Mouse (Mus musculus) macrophage (primary cell): ENCODE results near the gene Trib2. TPM values are rescaled to one million over a fixed set of nuclear protein-coding genes. Genes with fewer than 3 reads are reported as not detected.
A peak's percentile ranks its signal among the peaks of the same experiment; 100 is the strongest.

Experiments
- H3K27ac ChIP-seq: fragments of 350-480 bp; formaldehyde crosslinking; 2 replicates; pipeline ENCODE4 v1.9.0; 2021
- H3K36me3 ChIP-seq: fragments of 350-480 bp; formaldehyde crosslinking; 2 replicates; pipeline ENCODE4 v1.9.0; 2021; ENCODE audit errors: inconsistent target
- H3K4me3 ChIP-seq: fragments of 350-480 bp; formaldehyde crosslinking; 2 replicates; pipeline ENCODE4 v1.9.0; 2021; ENCODE audit errors: inconsistent target
- H3K79me2 ChIP-seq: fragments of 350-480 bp; formaldehyde crosslinking; 2 replicates; pipeline ENCODE4 v1.9.0; 2021; ENCODE audit errors: inconsistent target
- WGBS: methylation state at CpG from one replicate; pipeline ENCODE4 v1.1.7; 2026; ENCODE audit warnings: inconsistent platforms; ENCODE audit not compliant: missing documents; 5-methylcytosine and 5-hydroxymethylcytosine counted together
- polyA plus RNA-seq: library from polyadenylated mRNA; stranded (reverse); fragments of 250-400 nt; gene quantifications from 3 replicates; pipeline ENCODE4 v1.2.4, GENCODE M21; 2018; ENCODE audit warnings: inconsistent platforms
- total RNA-seq, 78 experiments: library from RNA; depleted of rRNA; stranded (reverse); fragments of 250-400 nt; gene quantifications; 1 replicate in 9 of 78; 2 replicates in 24 of 78; 3 replicates in 43 of 78; 4 replicates in 2 of 78; pipeline ENCODE4 v1.2.4; 2018; ENCODE audit warnings: inconsistent platforms in 56 of 78

Trib2 gene
- 1 to 10 TPM in 1 of 26 experiments, under 1 TPM in 1, not detected in 24; 0.43 to 1.1 TPM for total RNA-seq (2018; cell fraction: chromatin; rRNA removed)
- not detected for total RNA-seq (2018; cell fraction: cytosol; rRNA removed)
- under 1 TPM in 1 of 26 experiments, not detected in 25; 0.27 TPM for total RNA-seq (2018; cell fraction: nucleus; rRNA removed)
- polyA plus RNA-seq: 0.04 to 0.06 TPM in 2 of 3 replicates, not detected in the other

DNA sequence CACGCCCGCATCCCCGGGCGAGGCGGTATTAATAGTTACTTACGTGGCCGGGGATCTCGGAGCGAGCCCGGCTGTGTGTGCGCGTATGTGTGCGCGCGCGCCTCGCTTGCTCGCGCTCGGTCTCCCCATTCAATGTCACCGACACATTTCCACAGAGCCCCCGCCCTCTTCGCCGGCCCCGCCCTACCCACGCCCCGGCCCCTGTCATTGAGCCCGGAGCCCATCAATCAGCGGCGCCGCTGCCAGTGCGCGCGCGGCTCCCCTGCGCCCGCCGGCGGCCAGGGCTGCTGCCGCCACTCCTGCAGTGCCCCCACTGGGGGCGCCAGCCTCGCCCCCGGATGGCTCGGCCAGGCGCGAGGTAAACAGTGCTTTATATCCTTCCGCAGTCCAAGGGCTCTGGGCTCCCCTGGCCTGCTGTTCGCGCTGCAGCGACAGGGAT lies at the start of gene Trib2:
Trib2 (minus strand) TSS at position 183 of the 439 bp plus-strand sequence.
- H3K4me3 ChIP-seq: peak within 1 kb of the TSS; percentile 19; the same call in 1 of the 2 replicates
- under 1% methylated on average over 45 of the region's 50 CpGs for WGBS
- no peaks in the 10 kb centered on the region for H3K36me3 ChIP-seq
- no peak within 1 kb of the TSS for H3K27ac ChIP-seq
- no peaks in the 10 kb centered on the region for H3K79me2 ChIP-seq

- Histone ChIP-seq H3K79me2 (no peaks in the 10 kb centered on the region), H3K4me3 (no peak overlapping the region), H3K36me3 (no peaks in the 10 kb centered on the region), H3K27ac (no peak overlapping the region)
- 84% methylated on average over 4 of the region's 4 CpGs for WGBS
Measured at GRCm38 (mm10) chr12:15858005-15858404, 41.3 kb upstream of the Trib2 start.

DNA sequence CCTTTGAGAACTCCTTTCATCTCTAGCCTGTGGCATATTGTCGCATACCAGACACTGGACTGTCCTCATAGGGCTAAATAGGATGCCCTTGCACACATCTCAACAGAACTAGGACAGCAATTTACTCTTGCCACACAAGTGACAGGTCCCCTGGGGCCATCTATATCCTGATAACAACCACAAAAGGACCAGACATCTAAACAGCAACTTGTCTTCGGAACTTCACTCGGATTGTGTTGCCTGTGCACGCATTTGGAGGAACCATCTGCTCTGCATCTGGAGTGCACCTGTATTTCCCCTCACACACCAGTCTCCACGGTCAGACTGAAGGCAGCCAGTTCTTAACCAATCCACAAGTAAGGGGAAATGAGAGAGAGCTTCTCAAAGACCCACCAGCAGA lies 39.2 kb upstream of the Trib2 start:
- H3K36me3 ChIP-seq: no peaks in the 10 kb centered on the region
- H3K27ac ChIP-seq: no peak overlapping the region
- no peaks in the 10 kb centered on the region for H3K79me2 ChIP-seq
- H3K4me3 ChIP-seq: no peak overlapping the region
- WGBS: 86% methylated on average over 5 of the region's 5 CpGs

DNA sequence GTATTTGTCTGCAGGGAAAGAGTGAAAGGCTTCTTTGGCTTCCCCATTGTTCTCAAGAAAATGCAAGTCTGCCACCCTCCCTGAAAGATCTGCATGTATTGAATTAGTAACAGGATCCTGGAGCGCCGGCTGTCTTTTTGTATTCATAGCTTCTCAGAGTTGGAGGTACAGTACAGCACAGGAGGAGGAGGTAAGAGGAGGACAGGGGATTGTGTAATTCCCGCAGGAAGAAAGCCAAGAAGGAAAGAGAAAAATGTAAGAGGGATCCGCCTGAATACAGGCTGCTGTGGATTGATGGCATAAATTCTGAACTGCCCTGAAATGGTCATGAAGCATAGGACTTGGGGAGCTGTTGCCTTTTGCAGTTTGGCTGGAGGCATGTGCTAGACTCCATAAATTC lies 36.1 kb upstream of the Trib2 start:
- H3K4me3 ChIP-seq: no peak overlapping the region
- no peaks in the 10 kb centered on the region for H3K36me3 ChIP-seq
- no peak overlapping the region for H3K27ac ChIP-seq
- WGBS: 83% methylated on average over 4 of the region's 4 CpGs
- no peaks in the 10 kb centered on the region for H3K79me2 ChIP-seq

DNA sequence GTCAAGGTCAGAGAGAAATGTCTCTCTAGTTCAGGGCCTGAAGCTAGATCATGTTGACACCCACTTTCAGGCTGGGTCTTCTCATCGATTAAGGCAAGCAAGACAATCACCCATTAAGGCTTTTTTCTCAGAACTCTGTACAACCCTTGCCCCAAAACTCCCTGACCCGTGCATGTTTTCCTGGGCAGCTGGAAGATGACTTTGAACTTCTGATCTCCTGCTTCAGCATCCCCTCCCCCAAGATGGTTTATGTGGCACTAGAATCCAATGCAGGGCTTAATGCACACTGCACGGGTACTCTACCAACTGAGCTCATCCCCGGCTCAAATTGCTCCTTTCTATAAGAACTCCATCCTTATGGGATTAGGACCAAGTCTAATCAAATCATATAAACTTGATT lies 35.3 kb upstream of the Trib2 start:
- WGBS: 87% methylated on average over 4 of the region's 4 CpGs
- H3K4me3 ChIP-seq: no peak overlapping the region
- H3K27ac ChIP-seq: no peak overlapping the region
- no peaks in the 10 kb centered on the region for H3K79me2 ChIP-seq
- no peaks in the 10 kb centered on the region for H3K36me3 ChIP-seq

DNA sequence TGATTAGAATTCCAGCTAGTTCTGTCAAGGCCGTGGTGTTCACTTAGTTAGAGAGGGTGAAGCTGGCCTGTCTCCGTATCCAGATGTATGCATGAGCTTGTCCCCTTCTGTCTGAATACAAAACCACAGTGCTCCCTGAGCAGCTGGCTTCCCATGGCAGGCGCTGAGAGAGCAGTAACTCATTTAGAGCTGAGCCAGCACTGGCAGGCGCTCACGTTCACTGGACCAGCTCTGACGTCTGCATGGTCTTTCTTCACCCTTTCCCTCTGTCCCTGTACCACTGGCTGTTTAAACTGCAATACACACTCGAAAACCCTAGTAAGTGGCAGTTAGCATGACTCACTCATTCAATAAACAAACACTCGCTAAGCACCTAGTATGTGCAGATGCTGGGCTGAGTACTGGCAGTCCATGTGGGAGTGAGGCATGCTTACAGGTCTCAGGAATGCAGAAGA lies 33.7 kb upstream of the Trib2 start:
- H3K27ac ChIP-seq: no peak overlapping the region
- WGBS: 87% methylated on average over 8 of the region's 8 CpGs
- no peak overlapping the region for H3K4me3 ChIP-seq
- H3K79me2 ChIP-seq: no peaks in the 10 kb centered on the region
- H3K36me3 ChIP-seq: no peaks in the 10 kb centered on the region

- Histone ChIP-seq H3K4me3 (no peak overlapping the region), H3K79me2 (no peaks in the 10 kb centered on the region), H3K27ac (no peak overlapping the region), H3K36me3 (no peaks in the 10 kb centered on the region)
- 89% methylated on average over 3 of the region's 3 CpGs for WGBS
Measured at GRCm38 (mm10) chr12:15849861-15850294, 33.2 kb upstream of the Trib2 start.

- Histone ChIP-seq H3K27ac (no peak overlapping the region), H3K36me3 (no peaks in the 10 kb centered on the region), H3K79me2 (no peaks in the 10 kb centered on the region), H3K4me3 (no peak overlapping the region)
- 94% methylated on average over 4 of the region's 4 CpGs for WGBS
Measured at GRCm38 (mm10) chr12:15848391-15848790, 31.7 kb upstream of the Trib2 start.

GRCm38 (mm10) chr12:15844701-15845100 lies 28.0 kb upstream of the Trib2 start:
- Histone ChIP-seq H3K27ac (no peak overlapping the region), H3K36me3 (no peaks in the 10 kb centered on the region), H3K4me3 (no peak overlapping the region), H3K79me2 (no peaks in the 10 kb centered on the region)
- WGBS: 87% methylated on average over 3 of the region's 3 CpGs

GRCm38 (mm10) chr12:15840864-15841557 lies 24.3 kb upstream of the Trib2 start:
- H3K4me3 ChIP-seq: no peak overlapping the region
- no peak overlapping the region for H3K27ac ChIP-seq
- 91% methylated on average over 12 of the region's 12 CpGs for WGBS
- H3K36me3 ChIP-seq: no peaks in the 10 kb centered on the region
- H3K79me2 ChIP-seq: no peaks in the 10 kb centered on the region

DNA sequence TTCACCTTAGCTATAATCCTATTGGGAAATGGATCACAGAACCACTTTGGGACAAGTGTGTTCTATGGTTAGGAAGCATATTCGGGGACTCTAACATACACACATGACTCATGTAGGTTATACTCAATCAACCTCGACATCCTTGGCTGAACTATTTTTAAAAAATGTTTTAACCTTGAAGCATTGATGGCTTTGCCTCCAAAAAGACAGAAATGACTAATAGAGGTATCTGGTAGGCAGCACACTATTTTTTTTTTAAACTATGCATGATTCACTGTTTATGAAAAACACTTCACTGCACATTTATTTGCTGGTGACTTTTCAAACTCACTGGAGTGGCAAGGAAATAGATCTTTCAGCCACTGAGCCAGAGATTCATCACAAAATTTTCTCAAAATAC lies 21.5 kb upstream of the Trib2 start:
- Histone ChIP-seq H3K4me3 (no peak overlapping the region), H3K27ac (no peak overlapping the region), H3K79me2 (no peaks in the 10 kb centered on the region), H3K36me3 (no peaks in the 10 kb centered on the region)
- WGBS: 90% methylated on average over 2 of the region's 2 CpGs

DNA sequence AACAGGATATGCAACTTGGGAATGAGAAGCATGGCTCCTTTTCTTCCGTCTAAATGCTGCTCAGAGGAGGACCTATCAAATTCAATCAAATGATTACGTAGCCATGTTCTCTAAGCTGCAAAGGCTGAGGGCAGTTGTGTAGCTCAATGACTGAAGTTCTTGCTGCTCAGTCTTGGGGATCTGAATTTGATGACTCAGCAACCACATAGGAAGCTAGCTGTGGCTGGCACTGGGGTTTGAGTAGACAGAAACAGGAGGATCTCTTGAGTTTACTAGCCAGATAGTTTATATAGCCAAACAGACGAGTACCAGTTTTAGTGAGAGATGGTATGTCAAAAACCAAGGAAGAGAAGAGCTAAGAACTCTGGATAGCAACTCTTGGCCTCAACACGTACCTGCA lies 20.8 kb upstream of the Trib2 start:
- WGBS: 93% methylated on average over 4 of the region's 4 CpGs
- Histone ChIP-seq H3K36me3 (no peaks in the 10 kb centered on the region), H3K4me3 (no peak overlapping the region), H3K79me2 (no peaks in the 10 kb centered on the region), H3K27ac (no peak overlapping the region)

- Histone ChIP-seq H3K36me3 (no peaks in the 10 kb centered on the region), H3K79me2 (no peaks in the 10 kb centered on the region)
- 87% methylated on average over 7 of the region's 7 CpGs for WGBS
Measured at GRCm38 (mm10) chr12:15832674-15833052, 15.9 kb upstream of the Trib2 start.

DNA sequence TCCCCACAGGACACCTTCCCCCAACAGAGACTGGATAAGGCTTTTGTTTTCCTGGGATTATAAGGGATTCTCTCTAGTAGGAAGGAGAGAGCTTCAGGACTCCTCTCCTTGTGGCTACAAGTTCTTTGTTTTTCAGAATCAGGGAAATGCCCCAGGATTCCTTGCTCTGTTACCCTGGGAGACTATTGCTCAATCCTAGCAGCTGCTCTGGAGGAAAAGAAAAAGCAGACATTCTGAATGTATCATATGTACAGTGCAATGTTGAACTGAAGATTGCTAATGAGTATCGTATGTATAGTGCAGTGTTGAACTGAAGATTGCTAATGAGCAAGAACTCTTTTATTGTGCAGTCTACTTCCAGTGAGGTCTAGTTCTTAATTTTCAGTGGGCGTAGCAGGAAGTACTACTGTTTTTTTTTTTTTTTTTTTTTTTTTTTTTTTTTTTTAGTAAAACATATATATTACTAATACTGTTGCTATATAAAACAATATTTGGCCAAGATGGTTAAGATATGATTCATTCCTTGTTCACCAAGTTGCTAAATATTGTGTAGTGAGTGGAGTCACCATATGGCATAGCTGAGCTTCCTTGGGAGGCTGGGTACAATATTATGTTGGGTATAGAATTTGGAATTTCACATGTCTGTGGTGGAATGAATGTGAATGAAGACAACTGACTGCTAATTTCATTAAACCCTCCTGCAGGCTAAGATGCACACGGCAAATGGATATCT lies 15.4 kb upstream of the Trib2 start:
- Histone ChIP-seq H3K27ac (no peak overlapping the region), H3K79me2 (no peaks in the 10 kb centered on the region), H3K4me3 (no peak overlapping the region), H3K36me3 (no peaks in the 10 kb centered on the region)
- WGBS: 88% methylated on average over 3 of the region's 3 CpGs

More at GRCm38 (mm10) chr12:15832674-15833052, 15.9 kb upstream of the Trib2 start:
- H3K27ac ChIP-seq: no peak overlapping the region
- no peak overlapping the region for H3K4me3 ChIP-seq

DNA sequence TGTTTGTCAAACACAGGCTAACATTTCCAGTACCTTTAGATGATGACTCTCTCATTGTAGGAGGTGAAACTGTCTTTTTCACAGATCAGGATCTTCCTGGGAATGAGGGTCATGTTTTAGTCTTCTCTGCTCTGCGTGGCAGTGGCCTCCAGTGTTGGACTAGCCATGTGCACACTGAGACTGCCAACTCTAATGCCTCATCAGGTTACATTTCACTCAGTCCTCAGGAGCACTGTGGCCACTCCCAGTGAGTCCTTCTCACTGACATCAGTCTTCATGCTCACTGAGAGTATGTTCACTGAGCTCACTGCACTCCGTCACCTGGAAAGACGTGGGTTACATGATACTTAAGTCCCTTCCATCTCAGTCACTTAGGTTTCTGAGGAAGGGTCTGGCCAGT lies 14.0 kb upstream of the Trib2 start:
- Histone ChIP-seq H3K36me3 (no peaks in the 10 kb centered on the region), H3K79me2 (no peaks in the 10 kb centered on the region), H3K27ac (no peak overlapping the region), H3K4me3 (no peak overlapping the region)
- 91% methylated on average over 3 of the region's 3 CpGs for WGBS
